Mouse (Mus musculus) 3T3-L1 (cell line): ENCODE results near the gene Dgat2.
A peak's percentile ranks its signal among the peaks of the same experiment; 100 is the strongest.

ENCODE experiments used
- DNase-seq: peaks from one replicate; pipeline ENCODE4 v3.0.0-alpha.2; 2015; ENCODE audit warnings: low read depth, low spot score

Gene Dgat2

GRCm38 (mm10) chr7:99182432-99183172, at the start of gene Dgat2:
Gene Dgat2 (minus strand): TSS chr7:99182719.
- DNase-seq: peak; percentile 79

GRCm38 (mm10) chr7:99230061-99230747, 47.7 kb upstream of the Dgat2 start:
- DNase-seq: no peak

DNA sequence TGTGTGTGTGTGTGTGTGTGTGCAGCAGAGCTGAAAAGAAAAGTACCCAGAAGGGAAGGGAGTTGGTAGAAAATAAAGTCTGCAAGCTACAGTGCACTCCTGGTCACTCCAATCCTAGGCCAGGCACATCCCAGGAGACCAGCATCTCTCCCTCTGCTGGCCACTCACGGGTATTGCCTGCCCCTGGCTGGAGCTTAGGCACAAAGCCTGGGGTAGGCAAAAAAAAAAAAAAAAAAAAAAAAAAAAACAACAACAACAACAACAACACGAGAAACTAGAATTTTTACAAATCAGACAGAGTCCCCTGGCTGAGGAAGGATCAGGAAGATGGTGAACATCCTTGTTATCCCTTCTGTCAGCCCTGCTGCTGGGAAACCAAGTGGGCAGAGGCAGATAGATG, 46.9 kb upstream of the Dgat2 start:
- peak; percentile 69 for DNase-seq

- DNase-seq: no peak
These were observed 46.3 kb upstream of the Dgat2 start for GRCm38 (mm10) chr7:99228825-99229224.

DNA sequence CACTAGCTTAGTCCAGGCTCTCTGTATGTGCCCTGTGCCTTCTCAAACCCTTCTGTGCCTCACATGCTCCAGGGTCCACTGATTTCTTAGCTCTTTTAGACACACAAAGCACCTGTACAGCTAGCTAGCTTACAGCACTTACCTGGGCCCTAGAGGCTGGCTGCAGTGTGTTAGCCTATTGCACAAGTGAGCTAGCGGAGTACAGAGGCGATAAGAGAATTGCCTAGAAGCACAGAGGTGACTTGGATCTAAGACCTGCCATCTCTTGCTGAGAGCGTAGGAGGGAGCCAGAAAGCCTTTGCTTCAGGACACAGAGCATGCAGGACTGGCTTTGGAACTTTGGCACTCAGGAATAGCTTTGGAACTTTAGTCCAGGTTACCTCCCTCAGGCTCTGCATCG, 44.7 kb upstream of the Dgat2 start:
- no peak for DNase-seq

DNA sequence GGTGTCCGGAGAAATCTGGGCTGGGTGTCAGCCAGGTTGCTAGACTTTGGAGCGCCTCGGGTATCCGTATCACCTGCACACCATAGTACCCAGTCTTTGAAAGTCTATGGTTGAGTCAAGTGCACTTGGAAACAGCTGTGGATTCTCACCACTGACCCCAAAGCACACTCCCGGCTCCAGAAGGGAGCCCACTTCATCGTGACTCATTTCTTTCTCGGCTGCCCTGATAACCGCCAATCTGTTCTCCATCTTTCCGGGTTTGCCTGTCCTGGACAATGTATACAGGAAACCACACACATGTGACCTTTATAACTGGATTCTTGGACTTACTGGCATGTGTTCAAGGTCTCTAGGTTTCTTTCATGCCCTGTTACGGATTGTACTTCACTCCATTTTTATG, 44.1 kb upstream of the Dgat2 start:
- DNase-seq: no peak

DNA sequence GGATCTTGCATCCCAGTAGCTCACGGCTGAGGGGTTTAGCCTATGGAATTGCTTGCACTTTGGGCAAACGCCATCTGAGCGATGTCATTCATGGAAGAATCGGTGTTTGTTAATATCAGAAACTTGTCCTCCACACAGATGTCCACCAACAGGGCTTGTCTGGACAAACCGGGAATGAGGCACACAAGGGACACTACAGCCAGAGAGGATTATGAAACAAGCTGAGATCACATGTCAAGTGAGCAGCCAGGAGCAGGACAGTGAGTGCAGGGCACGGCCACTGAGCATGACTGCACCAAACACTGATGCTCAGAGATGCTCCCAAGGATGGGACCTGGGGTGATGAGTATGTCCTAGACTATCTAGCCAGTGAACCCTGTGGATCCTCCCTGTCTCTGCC, 42.9 kb upstream of the Dgat2 start:
- no peak for DNase-seq

DNA sequence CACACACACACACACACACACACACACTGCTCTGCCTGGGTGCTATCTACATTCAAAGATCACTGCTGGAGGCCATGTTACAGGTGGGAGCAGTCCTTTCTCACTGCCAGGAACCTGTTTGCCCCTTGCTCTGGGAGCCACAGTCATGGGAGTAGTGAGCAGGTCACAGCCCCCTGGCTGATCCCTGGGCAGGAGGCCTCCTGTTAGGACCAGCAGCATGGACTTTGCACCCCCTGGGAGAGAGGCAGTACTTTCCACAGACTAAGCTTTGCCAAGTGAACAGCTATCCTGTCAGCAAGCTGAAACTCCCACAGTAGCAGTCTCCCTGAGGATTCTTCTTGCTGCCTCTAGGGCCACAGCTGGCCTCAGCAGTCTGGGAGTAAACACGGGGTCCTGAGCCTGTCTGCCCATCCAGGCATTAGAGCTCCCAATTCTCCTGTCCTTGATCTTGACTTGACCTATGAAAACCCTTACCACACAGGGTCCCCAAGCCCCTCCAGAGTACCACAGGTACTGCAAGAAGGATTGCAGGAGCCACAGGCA, 42.2 kb upstream of the Dgat2 start:
- no peak for DNase-seq

- no peak for DNase-seq
These were observed 41.7 kb upstream of the Dgat2 start for GRCm38 (mm10) chr7:99224225-99224624.

DNA sequence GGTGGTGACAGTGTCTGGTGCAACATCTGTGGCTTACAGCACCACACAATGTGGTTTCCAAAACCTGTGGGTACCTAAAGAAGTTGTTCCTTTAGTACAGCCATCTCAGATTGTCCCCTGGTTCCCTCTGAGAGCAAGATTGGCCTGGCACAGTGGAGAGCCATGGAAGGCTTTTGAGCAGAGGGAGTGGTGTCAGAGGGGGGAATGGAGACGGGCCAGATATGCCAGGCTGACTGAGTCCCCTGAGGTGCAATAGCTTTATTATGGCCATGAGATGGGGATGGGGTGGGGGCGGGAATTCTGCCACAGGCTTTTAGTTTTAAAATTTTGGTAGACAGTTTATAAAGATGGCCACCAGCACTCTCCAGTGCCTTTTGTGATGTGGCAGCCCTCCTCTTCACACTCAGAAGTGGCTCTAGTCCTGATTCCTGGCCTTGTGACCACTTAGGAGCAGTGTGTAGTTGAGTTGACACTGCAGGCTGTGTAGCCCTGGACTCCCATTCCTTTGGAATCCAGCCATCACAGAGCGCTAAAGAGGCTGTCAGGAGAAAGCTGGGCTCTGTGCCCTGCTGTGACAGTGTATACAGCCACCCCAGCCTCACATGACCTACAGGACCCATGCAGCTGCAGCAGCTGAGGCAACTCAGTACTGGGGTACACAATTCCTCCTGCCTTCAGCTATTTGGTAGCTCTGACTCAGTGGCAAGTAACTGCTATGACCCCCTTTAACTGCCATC, 35.0 kb upstream of the Dgat2 start:
- peak; percentile 48 for DNase-seq

DNA sequence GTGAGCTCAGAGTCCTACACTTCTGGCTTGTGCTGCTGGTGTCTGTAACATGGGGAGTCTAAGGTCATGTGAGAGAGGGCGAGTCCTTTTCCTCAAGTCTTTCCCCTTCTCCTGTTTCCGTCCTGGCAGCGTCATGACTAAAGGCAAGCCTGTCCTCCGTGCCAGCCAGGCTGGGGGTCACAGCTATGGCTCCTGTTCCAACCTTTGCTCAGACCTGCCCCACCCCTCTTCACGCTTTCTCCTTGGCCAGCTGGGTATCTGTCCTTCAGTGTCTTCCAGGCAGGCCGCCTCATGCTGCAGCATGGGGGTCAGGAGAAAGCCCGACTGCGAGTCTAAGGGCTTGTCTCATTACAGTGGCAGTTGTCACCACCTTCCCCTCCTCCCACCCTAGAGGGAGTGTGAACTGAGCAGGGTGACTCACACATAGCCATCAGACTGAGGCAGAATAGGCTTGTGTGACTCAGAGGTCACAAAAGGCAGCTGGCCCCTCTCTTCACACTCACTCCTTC, 32.9 kb upstream of the Dgat2 start:
- DNase-seq: peak; percentile 63

- no peak for DNase-seq
These were observed 32.2 kb upstream of the Dgat2 start for GRCm38 (mm10) chr7:99214621-99215185.

- no peak for DNase-seq
These were observed 31.2 kb upstream of the Dgat2 start for GRCm38 (mm10) chr7:99213686-99214085.

DNA sequence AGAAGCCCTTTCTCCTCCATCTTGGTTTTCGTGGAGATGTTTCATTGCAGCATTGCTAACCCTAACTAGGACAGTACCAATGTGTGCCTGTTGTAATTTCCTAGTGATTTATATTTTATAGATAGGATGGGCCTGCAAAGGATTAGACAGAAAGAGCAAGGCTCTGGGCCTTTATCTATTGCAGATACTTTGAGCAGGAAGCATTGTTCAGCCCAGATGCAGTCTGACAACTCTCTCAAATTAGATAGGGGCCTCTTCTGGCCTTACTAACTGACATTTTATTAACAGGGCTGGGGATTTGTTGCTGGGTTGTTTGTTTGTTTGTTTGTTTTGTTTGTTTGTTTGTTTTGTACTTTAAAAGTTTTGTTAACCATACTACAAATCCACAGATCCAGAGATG, 30.5 kb upstream of the Dgat2 start:
- no peak for DNase-seq

- DNase-seq: no peak
These were observed 26.2 kb upstream of the Dgat2 start for GRCm38 (mm10) chr7:99208704-99209103.

DNA sequence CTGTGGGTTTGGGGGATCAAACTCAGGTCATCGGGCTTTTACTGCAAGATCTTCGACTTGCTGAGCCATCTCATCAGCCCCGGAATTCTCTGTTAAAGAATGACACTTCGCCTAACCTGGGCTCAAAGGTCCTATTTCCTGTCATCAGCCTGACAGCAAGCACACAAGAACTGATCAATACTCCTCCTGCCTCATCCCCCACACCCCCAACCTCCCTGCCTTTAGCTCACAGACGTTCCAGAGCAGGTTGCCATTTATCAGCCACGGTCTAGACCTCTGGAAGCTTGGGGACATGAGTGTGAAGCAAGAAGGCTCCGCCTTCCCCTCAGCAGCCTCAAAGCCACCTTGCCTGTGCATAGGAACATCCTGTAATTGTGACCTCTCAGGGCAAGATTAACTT, 23.8 kb upstream of the Dgat2 start:
- no peak for DNase-seq

DNA sequence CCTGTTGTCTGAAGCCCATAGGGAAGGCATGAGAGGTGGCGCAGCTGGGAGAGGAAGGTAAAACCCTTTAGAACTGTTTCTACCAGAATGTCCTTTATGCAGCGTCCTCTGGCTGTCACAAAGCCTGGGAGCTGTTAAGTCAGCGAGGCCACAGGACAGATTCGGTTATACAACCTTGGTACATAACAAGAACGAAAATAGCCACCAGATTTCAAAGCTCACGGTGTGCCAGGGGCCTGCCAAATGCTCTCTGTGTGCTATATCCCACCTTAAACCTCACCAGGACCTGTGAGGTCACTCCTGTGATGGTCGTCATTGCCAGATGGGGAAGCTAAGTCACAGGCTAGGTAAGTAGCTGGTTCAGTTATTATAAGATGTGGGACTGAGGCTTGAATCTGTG, 19.6 kb upstream of the Dgat2 start:
- no peak for DNase-seq

DNA sequence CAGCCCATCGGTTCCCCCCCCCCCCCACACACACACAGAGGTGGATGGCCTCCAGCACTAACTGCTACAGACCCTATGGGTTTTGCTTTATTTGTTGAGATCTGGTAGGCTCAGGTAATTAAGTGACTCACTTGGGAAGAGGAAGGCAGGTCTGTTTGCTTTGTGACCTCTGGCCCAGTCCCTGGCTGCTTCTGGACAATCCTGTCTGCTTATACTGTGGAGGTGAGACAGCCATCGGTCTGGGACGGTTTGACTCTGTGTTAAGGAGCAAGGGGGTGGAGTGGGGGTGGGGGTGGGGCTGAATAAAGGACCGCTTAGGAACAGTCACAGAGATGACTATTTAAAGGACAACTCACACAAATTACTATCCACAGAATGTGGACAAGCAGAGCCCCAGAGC, 17.8 kb upstream of the Dgat2 start:
- DNase-seq: no peak

GRCm38 (mm10) chr7:99199451-99200175, 17.1 kb upstream of the Dgat2 start:
- no peak for DNase-seq

DNA sequence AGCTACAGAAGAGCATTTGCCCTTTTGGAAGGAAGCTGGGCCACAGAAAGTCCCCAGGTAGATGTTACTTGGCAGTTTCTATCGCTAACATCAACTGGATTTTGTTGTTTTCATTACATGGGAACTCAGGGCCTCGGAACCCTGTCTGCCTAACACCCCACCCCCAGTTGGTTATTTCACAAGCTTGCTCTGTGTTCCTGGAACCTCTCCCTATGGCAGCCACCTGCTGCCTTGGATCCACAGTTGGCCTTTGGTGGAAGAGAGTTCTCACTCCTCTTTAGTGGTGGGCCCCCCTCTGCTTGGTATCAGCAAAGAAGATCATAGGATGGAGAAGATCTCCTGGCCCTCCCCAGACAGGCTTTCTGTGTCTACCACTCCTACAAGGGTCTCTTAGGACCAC, 16.3 kb upstream of the Dgat2 start:
- DNase-seq: no peak

GRCm38 (mm10) chr7:99194511-99194910, 12.0 kb upstream of the Dgat2 start:
- no peak for DNase-seq
